Mouse (Mus musculus): ENCODE data around the gene Fn1.

DNA sequence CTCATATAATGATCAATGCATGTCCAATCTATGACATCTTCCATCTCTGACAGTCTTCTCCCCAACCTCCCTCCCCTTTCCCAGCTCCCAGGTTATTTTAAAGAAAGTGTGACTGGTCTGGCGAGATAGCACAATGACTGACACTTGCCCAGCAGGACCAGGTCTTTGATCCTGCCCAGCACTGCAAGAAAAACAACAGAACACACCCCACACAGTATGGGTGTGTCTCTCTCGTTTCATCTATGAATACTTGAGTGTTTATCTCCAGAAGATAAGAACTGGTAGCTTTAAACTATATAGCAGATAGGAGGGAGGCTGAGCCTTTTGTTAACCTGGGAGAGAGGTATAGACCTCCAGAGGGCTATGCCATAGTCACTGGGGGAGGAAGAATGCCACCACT lies 28.3 kb upstream of the Fn1 start:
- TF ChIP-seq CTCF (IDR thresholded peaks at IDR 0.05; ENCODE audit: insufficient read depth, low read depth, low read length) (no peak), POLR2A (IDR thresholded peaks at IDR 0.05; ENCODE audit: insufficient read depth, low read depth, low read length) (no peak)
